Mouse (Mus musculus) granulocyte monocyte progenitor cell, adult 5-6 weeks (primary cell): Measurements from ENCODE around the gene Tubd1. TPM values are rescaled to one million over a fixed set of nuclear protein-coding genes. Genes with fewer than 3 reads are reported as not detected.

Source experiments
- ATAC-seq: replicated peaks from 2 replicates; pipeline ENCODE4 v1.8.0; 2016; ENCODE audit warnings: mild to moderate bottlenecking, moderate TSS enrichment, inconsistent platforms; ENCODE audit not compliant: poor library complexity, severe bottlenecking
- total RNA-seq, 2 experiments: library from RNA; stranded (forward) in 1 of 2; stranded (reverse) in 1 of 2; fragments of 200-712, 200-1000 nt in 1 of 2; fragments of >200 nt in 1 of 2; fragmentation: Nextera tagmentation in 1 of 2; gene quantifications; 2 replicates each; pipeline ENCODE4 v1.2.3; 2014 to 2017

The Tubd1 gene
- total RNA-seq, 2 experiments from 2014 or later: 10.9 to 11.5 TPM

GRCm38 (mm10) chr11:86582543-86583260, 37.9 kb downstream of the Tubd1 start:
- no peak for ATAC-seq

- no peak for ATAC-seq
These were observed 38.6 kb downstream of the Tubd1 start for GRCm38 (mm10) chr11:86583313-86583825.

GRCm38 (mm10) chr11:86583990-86584897, 39.5 kb downstream of the Tubd1 start:
- ATAC-seq: no peak

DNA sequence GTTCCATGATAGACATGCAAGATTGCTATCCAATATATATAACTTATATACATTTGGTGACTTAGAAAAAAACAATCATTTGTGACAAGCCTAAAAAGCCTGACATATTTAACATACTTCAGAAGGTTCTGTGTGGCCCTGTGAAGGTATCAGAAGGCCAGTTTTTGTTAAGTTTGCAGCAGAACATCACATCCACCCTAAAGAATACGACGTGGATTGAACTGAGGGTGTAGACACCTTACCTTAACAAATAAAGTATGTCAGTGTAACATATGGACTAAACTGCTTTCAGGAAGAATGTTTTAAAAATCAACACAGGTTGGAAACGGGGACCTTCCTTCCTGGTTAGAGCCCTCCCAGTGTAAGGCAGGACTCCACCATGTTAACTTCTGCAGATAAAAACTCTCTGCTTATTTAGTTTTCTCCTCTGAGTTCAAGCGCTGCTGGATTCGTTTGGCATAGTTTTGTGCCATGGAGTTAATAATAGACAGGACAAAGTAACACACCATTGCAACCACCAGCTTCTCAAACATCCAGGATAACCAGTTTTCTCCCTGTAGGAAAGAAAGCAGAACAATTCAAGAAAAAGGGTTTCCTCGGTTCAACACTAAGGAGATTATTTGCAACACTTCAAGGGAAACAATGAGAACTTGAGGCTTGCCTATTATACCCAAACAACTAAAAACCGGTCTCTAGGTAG, 40.3 kb downstream of the Tubd1 start:
- no peak for ATAC-seq

GRCm38 (mm10) chr11:86585598-86585984, 40.8 kb downstream of the Tubd1 start:
- no peak for ATAC-seq

GRCm38 (mm10) chr11:86586177-86586867, 41.5 kb downstream of the Tubd1 start:
- ATAC-seq: peak; percentile 6; the same call in 1 of the 2 replicates

DNA sequence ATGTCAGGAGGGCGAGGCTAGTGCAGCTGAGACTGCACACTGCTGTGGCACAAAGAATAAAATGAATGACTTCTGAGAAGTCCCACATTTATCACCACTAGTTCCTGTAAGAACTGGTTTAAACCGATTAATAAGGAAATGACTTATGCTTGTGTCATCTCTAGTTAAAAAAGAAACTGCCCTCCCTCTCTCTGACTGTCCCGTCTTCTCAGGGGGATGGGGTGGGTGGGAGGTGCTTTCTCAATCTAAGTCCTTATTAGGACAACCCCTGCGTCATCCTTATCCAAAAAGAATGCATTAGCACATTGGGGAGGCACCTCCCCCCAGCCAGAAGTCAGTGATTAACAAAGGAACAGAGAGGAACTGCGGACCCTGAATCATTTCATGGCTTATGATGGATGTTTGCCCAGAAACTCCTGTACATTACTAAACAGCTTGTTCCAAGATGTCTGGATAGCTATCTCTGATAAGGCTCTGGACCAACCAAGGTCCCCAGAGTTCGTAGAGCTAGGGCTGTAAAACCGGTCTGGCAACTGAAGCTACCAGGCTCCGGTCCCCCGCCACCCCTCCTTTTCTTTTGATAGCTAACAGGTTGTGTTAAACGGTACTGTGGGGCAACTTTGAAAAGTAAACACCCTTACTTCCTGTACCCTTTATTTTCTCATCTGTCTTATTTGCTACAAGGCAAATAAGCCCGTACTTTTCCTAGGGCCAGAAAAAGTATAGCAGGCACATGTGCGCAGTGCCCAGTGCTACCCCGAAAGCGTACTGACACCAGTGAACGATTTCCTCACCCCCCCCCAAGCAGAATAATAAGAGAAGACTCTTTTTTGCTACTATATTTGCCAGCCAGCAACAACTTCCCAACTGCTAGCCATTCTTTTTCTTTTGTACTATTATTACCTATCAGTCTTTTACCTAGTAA, 42.3 kb downstream of the Tubd1 start:
- ATAC-seq: peak; percentile 83

DNA sequence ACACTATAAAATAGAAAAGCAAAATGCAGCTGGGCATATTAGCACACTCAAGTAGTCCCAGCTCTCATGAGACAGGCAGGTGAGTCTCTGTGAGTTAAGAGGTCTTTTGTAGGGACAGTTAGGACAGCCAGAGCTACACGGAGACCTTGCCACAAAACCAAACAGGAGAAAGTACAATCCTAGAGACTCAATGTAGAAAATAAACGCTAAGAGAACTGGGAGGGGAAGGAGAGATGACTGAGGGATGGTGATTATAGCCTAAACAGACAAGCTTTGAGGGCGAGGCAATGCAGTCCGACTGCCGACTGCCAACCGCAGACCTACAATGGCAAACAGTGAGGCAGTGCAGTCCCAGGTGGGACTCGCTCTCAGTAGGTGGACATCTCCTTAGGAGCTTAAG, 43.0 kb downstream of the Tubd1 start:
- no peak for ATAC-seq

DNA sequence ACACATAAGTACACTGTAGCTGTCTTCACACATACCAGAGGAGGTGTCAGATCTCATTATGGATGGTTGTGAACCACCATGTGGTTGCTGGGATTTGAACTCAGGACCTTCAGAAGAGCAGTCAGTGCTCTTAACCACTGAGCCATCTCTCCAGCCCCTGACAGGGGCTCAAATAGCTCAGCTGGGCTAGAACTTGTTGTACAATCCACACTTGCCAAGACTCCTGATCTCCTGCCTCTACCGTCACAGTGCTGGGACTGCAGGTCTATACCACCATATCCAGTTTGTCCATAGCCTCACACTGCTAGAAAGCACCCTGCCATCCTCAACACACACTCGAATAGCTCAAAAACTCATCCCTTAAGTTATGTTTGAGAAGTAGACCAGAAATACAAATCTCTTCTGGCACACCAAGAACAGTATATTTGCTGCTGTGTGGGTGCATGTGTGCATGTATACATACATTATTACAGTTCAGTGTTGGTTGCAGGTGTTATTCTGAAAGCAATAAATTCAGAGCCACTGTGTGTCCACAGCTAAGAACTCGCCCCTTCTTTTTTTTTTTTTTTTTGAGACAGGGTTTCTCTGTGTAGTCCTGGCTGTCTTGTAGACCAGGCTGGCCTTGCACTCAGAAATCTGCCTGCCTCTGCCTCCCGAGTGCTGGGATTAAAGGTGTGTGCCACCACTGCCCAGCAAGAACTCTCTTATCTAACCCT, 44.0 kb downstream of the Tubd1 start:
- ATAC-seq: no peak

GRCm38 (mm10) chr11:86590066-86590465, 45.3 kb downstream of the Tubd1 start:
- ATAC-seq: no peak

DNA sequence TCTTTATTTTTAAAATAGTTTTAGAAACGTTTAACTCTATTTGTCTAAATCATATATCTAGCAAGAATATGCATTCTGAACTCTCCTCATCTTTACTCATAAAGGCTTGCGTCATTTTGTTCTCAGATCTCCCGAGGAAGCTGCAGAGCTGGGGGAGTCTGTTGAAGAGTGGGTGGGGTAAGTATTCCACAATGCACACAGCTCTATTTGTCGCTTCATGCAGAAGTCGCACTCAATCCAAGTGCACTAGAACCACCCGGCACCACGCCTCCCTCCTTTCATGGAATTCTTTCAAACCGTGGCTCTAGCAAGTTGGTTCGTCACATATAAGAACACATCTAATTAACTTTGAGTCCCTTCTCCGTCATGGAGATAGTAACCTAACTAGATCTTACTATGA, 45.8 kb downstream of the Tubd1 start:
- ATAC-seq: no peak

DNA sequence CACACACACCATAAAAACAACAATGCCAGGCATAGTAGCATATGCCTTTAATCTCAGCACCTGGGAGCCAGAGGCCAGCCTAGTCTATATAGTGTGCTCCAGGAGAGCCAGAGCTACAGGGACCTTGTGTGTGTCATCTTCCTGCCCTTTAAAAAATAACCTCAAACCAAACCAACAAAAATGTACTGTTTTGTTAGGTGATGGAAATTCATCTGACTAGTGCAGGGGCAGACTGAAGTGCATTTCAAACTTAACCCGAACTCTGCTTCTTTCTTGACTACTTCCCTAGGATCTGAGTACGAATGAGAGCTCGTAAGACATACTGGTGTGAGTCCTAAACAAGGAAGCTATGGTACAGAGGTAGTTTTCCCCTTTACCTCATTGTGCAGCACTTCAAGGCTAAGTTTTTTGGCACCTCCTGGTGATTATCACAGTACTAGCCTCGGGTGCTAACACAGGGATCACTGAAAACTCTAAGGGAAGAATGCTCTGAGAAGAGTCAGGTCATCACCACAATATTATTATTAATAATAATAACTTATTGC, 46.6 kb downstream of the Tubd1 start:
- ATAC-seq: no peak

- ATAC-seq: no peak
These were observed 47.3 kb downstream of the Tubd1 start for GRCm38 (mm10) chr11:86591931-86592616.

GRCm38 (mm10) chr11:86592993-86593392, 48.2 kb downstream of the Tubd1 start:
- peak; percentile 94 for ATAC-seq

DNA sequence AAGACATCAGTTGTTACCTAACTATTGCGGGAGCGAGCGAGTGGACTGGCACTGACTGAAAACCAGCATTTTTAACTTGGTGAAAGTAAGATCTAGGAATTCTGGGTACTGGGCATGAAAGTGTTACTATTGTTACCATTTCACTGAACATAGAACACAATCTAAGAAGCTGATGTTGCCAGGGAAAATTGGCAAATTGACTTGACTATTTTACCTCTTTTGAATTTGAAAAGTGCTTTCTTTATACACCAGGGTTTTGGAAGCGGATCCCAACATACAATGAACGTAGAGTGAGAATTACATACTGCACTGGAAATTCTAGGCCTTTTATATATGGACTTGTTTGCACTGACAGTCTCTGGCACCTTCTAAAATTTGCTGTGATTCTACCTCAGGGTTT, 48.7 kb downstream of the Tubd1 start:
- ATAC-seq: no peak

GRCm38 (mm10) chr11:86594188-86594876, 49.5 kb downstream of the Tubd1 start:
- no peak for ATAC-seq

DNA sequence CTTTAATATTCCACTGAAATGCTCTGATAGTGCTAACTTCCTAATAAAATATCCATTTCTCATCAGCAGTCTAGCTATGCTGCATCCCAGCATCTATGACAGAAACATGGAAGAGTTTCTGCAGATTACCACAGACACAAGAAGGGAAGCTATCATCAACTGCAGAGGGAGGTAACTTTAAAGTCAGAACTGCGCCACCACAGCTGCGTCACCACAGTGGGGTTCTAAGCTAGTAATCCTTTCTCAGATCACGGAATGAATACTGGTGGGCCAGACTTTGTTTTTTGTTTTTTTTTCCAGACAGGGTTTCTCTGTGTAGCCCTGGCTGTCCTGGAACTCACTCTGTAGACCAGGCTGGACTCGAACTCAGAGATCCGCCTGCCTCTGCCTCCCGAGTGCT, 50.6 kb downstream of the Tubd1 start:
- ATAC-seq: no peak
